Mouse (Mus musculus) kidney, adult 18-20 months (tissue): ENCODE measurements around the gene Cel.
A peak's percentile ranks its signal among the peaks of the same experiment; 100 is the strongest.

ENCODE experiments used
- DNase-seq: peaks from one replicate; pipeline ENCODE4 v3.0.0; 2021

The Cel gene

GRCm38 (mm10) chr2:28585043-28585571, 21.9 kb upstream of the Cel start:
- DNase-seq: peak; percentile 84

DNA sequence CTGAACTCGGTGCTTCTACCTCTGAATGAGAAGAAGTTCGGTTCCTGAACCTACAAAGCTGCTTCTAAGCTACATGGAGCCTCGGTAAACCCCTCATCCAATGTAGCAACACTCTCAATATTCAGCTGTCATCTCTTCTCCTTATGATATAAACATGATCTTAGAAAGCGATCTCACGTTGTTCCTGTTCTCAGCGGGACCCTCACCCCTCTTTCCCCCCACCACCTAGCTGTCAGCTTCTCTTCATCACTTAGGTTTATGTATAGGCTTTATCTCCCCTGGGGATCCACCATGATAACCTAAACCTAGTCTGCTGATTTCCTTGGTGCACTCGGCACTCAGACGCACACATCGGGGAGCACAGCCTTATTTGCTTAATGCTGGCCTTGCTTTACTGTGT, 20.4 kb upstream of the Cel start, which contains the start of gene Gtf3c5:
Gtf3c5 (minus strand) TSS at position 101 of the 400 bp plus-strand sequence.
- DNase-seq: no peak

- peak; percentile 94 for DNase-seq
Observed at GRCm38 (mm10) chr2:28582647-28583353, 19.6 kb upstream of the Cel start.

DNA sequence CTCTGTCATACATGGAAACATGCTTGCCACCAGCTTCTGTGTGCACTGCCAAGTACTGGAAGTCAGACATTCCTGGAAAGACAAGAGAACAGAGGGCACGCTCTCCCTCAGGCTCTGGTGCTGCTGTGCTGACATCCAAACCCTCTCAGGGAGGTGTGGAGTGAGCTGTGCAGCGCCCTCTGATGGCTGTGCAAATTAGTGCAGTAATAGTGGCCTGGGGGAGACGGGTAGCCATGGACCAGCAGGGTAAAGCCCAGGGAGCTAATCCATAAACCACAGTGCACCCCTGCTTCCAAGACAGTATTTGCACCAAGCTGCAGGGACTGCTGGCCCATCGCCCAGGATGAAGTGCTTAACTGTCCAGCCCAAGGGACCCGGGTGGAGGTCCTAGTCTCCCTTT, 14.8 kb upstream of the Cel start:
- peak; percentile 20 for DNase-seq

- DNase-seq: no peak
Observed at GRCm38 (mm10) chr2:28576815-28577214, 13.6 kb upstream of the Cel start.

DNA sequence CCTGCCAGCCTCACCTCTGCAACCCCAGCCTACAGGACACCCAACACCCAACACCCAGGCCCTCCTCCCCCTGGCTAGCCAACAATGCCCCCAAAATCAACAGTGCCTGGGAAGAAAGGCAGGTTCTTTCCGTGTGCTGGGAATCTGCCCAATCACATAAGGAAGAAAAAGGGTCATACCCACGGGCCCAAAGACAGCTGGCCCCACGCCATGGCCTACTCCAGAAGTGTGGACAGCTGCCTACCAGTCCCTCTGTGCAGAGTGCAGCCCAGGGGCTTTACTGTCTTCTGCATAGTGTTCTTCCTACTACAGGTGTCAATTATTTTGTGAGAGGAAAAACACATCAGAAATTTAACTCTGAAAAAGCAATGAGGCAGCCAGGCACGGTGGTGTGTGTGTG, 12.1 kb upstream of the Cel start:
- no peak for DNase-seq

DNA sequence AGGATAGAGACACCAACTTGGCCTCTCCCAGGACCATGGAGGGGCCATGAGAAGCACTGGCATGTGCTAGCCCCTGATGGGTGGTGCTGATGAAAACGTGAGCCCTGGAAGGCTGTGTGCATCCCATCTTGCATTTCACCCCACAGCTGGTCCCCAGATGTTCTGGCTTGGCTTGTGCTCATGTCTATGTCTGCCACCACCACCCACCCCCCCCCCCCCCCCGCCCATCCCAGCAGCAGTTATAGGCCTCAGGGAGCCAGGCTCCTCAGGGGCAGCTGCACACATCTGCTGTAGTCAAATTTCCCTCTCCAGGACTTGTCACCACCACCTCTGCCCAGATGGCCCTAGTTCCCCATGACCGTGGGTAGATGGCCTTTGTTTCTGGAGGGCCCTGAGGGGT, 6.7 kb upstream of the Cel start:
- no peak for DNase-seq

DNA sequence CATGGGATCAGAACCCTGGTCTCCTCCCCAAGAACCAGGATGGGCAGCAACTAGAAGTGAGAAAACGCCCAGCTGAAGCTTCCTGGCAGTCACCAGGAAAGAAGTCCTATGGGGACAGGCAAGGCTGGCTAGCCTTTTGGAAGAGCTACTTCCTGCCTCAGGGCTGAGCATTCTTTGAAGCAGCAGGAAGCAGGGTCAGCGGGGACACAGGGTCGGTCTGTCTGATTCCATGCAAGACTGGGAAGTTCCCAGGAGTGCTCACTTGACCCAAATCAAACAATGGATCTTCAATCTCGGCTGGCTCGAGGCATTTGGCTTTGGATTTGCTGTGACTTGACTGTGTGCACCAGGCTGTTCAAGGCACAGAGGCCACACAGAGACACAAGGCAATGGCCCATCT, 3.3 kb upstream of the Cel start:
- DNase-seq: peak; percentile 23

DNA sequence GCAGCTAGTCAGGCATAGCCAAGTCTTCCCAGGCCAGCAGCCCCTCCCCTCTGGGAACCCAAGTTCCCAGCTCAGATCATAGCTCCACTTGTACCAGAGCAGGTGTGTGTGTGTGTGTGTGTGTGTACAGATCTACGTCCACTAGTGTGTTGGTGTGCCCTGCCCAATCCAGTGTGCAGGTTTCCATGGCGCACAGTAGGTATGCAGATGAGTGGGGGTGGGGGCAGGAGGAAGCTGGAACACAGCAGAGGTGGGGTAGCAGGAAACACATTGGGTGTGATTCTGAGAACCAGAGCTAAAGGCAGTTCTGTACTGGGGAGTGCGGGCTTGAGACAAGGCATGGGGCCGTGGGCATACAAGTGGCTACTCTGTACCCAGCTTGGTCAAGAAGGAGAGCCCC, 1.2 kb upstream of the Cel start:
- no peak for DNase-seq

DNA sequence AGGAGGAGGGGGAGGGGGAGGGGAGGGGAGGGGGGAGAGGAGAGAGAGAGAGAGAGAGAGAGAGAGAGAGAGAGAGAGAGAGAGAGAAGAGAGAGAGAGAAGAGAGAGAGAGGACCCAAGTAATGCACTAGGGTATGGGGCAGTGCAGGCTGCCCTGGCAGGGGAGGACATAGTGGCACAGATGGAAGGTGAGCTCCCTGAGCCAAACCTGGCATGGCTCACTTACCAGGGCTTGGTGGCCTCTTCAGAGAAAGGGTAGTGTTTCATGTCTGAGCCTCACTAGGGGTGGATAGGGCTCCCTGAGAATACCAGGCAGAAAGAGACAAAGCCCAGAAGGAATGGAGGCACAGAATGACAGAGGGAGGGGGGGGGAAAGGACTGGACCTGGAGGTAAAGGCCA, 627 bp upstream of the Cel start:
- DNase-seq: no peak

GRCm38 (mm10) chr2:28557452-28557851, 5.8 kb downstream of the Cel start:
- DNase-seq: no peak

DNA sequence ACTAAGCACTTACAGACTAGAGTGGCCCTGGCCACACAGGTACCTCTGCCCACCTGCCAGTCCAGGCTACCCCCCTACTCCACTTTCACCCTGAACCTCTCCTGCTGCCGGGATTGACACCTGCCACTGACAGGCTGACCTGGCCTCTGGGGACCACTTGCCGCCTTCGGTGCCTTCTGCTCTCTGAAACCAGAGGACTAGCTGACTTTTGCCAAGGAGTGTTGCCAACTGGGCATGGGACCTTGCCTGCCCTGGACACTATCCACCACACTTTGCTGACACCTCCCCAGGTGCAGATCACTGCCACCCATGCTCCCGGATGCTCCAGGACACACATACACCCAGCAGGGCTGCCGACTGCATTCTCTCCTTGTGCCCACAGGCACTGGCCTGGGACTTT, 10.9 kb downstream of the Cel start:
- DNase-seq: no peak

DNA sequence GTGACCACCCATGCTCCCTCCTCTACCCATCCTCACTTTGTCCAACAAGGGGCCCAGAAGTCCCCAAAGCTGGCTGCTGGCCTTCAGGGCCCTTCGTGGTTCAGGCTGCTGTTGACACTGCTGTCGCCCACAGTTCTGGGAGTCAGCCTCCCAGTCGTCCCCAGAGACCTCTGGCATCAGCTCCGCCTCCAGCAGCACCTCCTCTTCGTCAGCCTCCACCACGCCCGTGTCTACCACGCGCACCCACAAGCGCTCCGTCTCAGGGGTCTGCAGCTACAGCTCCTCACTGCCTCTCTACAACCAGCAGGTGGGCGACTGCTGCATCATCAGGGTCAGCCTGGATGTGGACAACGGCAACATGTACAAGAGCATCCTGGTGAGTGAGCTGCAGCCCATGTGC, 14.0 kb downstream of the Cel start:
- no peak for DNase-seq

- peak; percentile 89 for DNase-seq
Observed at GRCm38 (mm10) chr2:28547237-28548172, 15.7 kb downstream of the Cel start.

GRCm38 (mm10) chr2:28546560-28546959, 16.6 kb downstream of the Cel start:
- DNase-seq: no peak

DNA sequence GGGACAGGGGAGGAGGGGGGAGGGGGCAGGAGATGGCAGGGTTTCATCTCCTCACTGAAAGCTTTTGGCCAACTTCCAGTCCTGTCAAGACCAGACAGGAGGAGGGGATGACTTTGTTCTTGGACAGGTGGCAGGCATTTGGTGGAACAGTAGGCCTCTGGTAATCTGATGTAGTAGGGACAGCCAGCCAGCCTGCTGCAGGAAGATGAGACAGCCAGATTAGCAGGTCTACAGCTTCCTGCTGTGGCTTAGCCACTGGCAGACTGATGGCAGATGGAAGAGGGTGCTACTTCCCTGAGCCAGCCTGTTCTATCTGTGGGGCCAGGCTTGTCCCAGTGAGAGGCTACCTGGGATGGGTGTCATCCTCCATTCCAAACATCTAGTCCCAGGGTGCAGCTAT, 17.2 kb downstream of the Cel start:
- DNase-seq: no peak

DNA sequence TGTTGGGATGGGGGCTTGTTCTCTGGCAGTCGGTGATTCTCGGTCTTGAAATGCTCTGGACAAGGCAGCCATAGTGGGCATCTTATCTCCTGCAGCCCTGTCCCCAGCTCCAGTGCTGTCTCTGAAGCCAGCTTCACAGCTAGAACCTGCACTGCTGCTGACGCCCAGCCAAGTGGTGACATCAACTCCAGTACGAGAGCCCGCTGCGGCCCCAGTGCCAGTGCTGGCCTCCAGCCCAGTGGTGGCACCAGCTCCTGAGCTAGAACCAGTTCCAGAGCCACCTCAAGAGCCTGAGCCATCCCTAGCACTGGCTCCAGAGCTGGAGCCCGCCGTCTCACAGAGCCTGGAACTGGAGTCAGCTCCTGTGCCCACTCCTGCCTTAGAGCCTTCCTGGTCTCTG, 19.3 kb downstream of the Cel start:
- DNase-seq: no peak

- no peak for DNase-seq
Observed at GRCm38 (mm10) chr2:28540587-28541227, 22.5 kb downstream of the Cel start.

DNA sequence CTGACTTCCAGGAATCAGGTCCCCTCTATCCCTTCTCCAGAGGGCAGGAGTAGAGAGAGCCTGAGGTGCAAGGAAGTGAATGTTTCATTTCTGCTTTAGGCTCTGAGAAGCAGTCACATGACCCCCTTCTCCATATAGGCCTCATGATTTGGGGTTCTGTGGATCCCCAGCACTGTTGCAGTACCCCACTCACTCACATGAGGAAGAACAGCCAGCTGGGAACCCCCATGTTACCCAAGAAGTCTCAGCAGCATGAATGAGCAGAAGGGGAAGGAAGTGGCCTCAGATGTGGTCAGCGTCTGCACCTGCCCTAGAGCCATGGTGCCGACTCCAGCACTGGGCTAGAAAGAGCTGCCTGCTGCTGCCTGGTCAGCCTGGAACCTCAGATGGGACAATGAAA, 23.3 kb downstream of the Cel start:
- no peak for DNase-seq

- DNase-seq: no peak
Observed at GRCm38 (mm10) chr2:28539206-28539605, 24.0 kb downstream of the Cel start.

GRCm38 (mm10) chr2:28538817-28539128, 24.4 kb downstream of the Cel start:
- DNase-seq: no peak

DNA sequence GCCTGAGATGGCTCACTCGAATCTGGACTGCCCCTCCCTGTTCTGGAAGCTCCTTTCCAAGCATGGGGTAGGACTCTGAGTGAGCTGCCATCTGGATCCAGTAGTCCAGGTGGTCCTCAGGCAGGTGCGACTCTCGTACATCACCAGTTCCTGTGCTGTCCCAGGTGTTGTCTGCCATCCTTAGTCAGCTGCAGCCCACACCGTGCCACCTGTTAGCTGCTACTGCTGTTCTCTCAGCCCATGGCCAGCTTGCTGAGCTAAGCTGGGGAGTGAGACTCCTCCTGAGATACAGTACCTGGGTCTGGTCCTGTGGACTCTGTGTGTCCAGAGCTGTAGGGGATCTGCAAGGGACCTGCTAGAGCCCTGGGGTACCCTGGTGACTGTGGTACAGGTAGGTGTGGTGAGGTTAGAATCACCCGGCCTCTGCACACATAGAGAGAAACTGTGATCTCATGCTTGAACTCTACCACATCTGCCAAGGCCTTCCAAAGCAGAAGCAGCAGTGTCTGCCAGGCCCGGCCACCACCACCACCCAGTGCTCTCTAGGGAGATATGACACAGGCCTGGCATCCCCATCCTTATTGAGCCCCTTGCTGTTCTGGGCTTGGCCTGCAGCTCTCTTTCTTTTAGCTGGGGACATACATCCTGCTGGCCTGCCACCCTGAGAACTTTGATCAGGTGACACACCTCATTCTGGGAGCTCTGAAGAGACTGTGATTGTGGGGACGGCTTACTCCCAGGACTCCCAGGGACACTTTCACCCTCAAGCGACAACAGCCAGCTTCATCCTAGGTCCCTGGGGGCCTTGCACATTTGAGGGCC, 25.0 kb downstream of the Cel start:
- no peak for DNase-seq

DNA sequence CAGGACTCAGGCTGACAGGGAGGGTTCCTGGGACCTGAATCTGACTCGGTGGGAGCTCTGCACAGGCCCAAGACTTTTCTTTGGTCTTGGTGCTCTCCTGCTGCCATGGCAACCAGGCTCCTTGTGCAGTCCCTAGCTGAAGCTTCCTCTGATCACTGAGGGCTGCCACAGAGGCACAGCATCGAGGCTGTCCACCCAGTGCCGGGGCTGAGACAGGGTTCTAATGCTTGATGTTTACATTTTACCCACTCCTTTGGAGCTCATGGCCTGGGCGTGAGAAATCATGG, 25.6 kb downstream of the Cel start:
- no peak for DNase-seq
